Mouse (Mus musculus): ENCODE measurements around the gene Zfp518a.

DNA sequence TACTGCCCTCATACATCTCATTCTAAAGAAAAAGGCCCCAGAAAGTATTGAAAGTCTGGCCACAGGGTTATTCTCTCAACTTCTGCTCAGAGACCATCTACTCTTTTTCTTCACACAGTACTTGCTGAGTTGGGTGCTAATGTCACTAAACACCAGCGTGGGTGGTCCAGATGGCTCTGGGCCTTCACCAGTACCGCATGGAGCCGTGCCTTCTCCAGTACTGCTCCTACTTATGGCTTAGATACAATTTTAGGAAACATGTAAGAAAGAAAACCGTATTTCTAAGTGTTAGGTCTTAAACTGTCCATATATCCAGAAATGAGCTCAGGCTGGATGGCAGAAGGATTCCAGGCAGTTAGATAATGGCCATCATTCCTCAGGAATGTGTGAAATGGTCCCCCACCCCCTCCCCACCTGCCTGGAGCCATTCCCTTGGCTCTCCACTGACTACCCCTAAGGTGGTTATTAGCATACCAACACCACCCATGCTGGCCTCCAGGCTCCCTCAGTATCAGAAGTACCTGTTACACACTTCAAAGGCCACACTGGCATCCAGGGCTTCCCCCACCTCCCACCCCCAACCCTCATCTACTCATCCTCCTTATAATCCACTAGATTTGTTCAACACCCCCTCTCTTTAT lies 52.6 kb downstream of the Zfp518a start:
- TF ChIP-seq CTCF (IDR thresholded peaks at IDR 0.05; ENCODE audit: insufficient read depth, low read depth, low read length), result no peak
- no peak for TF ChIP-seq POLR2A (IDR thresholded peaks at IDR 0.05; ENCODE audit: insufficient read depth, low read depth, low read length)

Measured in olfactory bulb, adult 2 months (tissue).